Mouse (Mus musculus): ENCODE data around the gene Asxl2. TPM values are rescaled to one million over a fixed set of nuclear protein-coding genes. Genes with fewer than 3 reads are reported as not detected.

The Asxl2 gene
- total and polyA plus RNA-seq, 2 experiments from 2014 or later = 9.5 to 16.0 TPM

DNA sequence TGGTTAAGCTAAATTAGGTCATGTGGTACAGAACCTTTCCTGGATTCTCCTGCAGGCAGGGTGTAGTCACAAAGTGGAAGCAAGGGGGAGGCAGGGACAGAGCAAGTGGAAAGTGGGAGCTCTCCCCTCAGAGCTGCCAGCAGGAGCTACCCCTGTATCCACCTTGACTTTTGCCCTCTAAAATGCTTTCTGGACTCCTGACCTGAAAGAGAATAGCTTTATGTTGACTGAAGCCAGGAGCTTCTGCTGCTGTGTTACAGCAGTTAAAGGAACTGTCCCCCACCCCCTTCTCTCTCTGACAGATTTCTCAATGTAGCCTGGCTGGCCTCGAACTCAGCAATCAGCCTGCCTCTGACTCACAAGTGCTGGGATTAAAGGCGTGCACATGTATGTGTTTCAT, 112.9 kb downstream of the Asxl2 start:
- ATAC-seq (ENCODE audit: low FRiP score) (no peak), DNase-seq (ENCODE audit: low spot score) (no peak)
- WGBS = 76% methylated on average over 2 of the region's 2 CpGs
- no peaks in the 10 kb centered on the region for H3K4me1 ChIP-seq (ENCODE audit: insufficient read depth, low read length)
- H3K27ac ChIP-seq (ENCODE audit: low read depth, low read length) = no peak overlapping the region
- no peaks in the 10 kb centered on the region for H3K9me3 ChIP-seq (ENCODE audit: low read length)
- no peaks in the 10 kb centered on the region for H3K27me3 ChIP-seq (ENCODE audit: insufficient read depth, low read length)
- TF ChIP-seq CTCF (IDR thresholded peaks at IDR 0.05) = no peak
- no peak overlapping the region for H3K4me3 ChIP-seq (ENCODE audit: low read depth, low read length)
- H3K36me3 ChIP-seq (ENCODE audit: insufficient read depth, low read length) = no peaks in the 10 kb centered on the region
- no peak overlapping the region for H3K4me2 ChIP-seq (ENCODE audit: low read depth, low read length, poor library complexity, severe bottlenecking)
- no peak overlapping the region for H3K9ac ChIP-seq (replicated peaks; ENCODE audit: low read length, poor library complexity, severe bottlenecking)

DNA sequence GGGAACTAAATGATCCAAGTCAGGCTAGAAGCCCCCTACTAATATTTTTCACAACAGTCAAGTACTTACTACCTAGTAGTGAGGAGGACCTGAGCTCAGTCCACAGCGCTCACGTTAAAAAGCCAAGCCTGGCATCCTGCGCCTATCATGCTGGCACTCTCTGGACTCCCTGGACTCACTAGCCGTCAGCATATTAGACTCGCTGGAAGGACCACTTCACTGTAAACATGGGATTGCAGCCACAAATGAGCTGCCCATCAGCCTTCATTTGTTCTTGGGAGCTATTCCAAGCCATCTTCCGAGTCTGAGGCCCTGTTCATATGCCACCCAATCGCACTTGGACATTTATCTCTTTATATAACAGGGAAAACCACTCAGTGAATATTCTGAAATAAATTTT, 114.2 kb downstream of the Asxl2 start:
- TF ChIP-seq CTCF (IDR thresholded peaks at IDR 0.05) = no peak
- DNase-seq (ENCODE audit: low spot score) = no peak
- Histone ChIP-seq H3K9me3 (ENCODE audit: low read length) (no peaks in the 10 kb centered on the region), H3K9ac (replicated peaks; ENCODE audit: low read length, poor library complexity, severe bottlenecking) (no peak overlapping the region), H3K36me3 (ENCODE audit: insufficient read depth, low read length) (no peaks in the 10 kb centered on the region), H3K4me1 (ENCODE audit: insufficient read depth, low read length) (no peaks in the 10 kb centered on the region), H3K27ac (ENCODE audit: low read depth, low read length) (no peak overlapping the region), H3K4me3 (ENCODE audit: low read depth, low read length) (no peak overlapping the region), H3K27me3 (ENCODE audit: insufficient read depth, low read length) (no peaks in the 10 kb centered on the region), H3K4me2 (ENCODE audit: low read depth, low read length, poor library complexity, severe bottlenecking) (no peak overlapping the region)
- WGBS = 92% methylated on average over 7 of the region's 7 CpGs
- ATAC-seq (ENCODE audit: low FRiP score) = no peak

DNA sequence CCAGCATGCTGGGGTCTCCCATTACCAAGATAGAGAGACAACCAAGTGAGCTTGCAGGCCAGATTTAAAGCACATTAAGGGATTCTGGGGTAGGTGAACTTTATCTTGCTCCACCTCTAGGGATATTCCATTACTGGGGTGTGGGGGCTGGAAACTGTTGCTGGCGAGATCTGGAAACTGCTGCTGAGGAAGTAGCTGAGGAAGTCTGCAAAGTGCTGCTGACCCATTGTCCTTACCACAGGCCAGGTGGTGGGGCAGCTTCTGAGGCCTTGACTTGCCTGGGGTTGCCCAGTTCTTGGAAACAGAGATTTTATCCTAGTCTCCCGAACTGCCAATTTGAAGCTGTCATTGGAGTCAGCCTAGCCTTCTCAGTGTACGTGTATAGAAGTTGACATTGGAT, 118.8 kb downstream of the Asxl2 start:
- no peaks in the 10 kb centered on the region for H3K4me1 ChIP-seq (ENCODE audit: insufficient read depth, low read length)
- WGBS = 82% methylated on average over 3 of the region's 3 CpGs
- no peak for ATAC-seq (ENCODE audit: low FRiP score)

DNA sequence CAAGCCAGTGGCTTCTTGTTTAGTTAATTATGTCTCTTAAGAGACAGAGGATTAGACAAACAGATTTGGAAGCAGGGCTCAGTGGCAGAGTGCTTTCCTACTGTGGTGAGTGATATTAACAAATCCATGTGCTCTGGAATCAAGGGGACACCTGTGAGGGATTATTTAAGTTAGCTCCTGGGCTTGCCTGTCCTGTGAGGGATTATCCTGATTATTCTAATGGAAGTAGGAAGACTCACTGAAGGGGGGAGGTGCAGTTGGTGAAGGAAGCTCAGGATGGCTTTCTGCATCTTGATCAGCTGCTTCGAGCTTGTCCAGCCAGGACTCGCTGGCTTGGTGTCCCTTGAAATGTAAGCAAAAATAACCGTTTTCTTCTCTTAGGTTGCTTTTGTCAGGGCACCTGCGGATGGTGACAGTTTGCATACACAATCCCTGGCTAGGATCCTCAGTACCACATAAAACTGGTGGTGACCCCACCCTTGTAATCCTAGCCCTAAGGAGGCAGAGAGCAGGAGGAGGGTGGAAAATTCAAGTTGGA, 119.5 kb downstream of the Asxl2 start:
- Histone ChIP-seq H3K36me3 (ENCODE audit: insufficient read depth, low read length) (no peaks in the 10 kb centered on the region), H3K4me1 (ENCODE audit: insufficient read depth, low read length) (no peaks in the 10 kb centered on the region), H3K4me2 (ENCODE audit: low read depth, low read length, poor library complexity, severe bottlenecking) (no peak overlapping the region), H3K27ac (ENCODE audit: low read depth, low read length) (no peak overlapping the region), H3K9ac (replicated peaks; ENCODE audit: low read length, poor library complexity, severe bottlenecking) (no peak overlapping the region), H3K27me3 (ENCODE audit: insufficient read depth, low read length) (no peaks in the 10 kb centered on the region), H3K4me3 (ENCODE audit: low read depth, low read length) (no peak overlapping the region), H3K9me3 (ENCODE audit: low read length) (no peaks in the 10 kb centered on the region)
- DNase-seq (ENCODE audit: low spot score) (no peak), ATAC-seq (ENCODE audit: low FRiP score) (no peak)
- WGBS = 16% methylated on average over 4 of the region's 4 CpGs
- TF ChIP-seq CTCF (IDR thresholded peaks at IDR 0.05) = no peak

More for the DNA sequence above, 118.8 kb downstream of the Asxl2 start:
- no peak overlapping the region for H3K9ac ChIP-seq (replicated peaks; ENCODE audit: low read length, poor library complexity, severe bottlenecking)
- no peak overlapping the region for H3K27ac ChIP-seq (ENCODE audit: low read depth, low read length)
- no peaks in the 10 kb centered on the region for H3K27me3 ChIP-seq (ENCODE audit: insufficient read depth, low read length)
- H3K9me3 ChIP-seq (ENCODE audit: low read length) = no peaks in the 10 kb centered on the region
- H3K4me2 ChIP-seq (ENCODE audit: low read depth, low read length, poor library complexity, severe bottlenecking) = no peak overlapping the region
- no peak for DNase-seq (ENCODE audit: low spot score)
- no peaks in the 10 kb centered on the region for H3K36me3 ChIP-seq (ENCODE audit: insufficient read depth, low read length)
- no peak for TF ChIP-seq CTCF (IDR thresholded peaks at IDR 0.05)
- no peak overlapping the region for H3K4me3 ChIP-seq (ENCODE audit: low read depth, low read length)

DNA sequence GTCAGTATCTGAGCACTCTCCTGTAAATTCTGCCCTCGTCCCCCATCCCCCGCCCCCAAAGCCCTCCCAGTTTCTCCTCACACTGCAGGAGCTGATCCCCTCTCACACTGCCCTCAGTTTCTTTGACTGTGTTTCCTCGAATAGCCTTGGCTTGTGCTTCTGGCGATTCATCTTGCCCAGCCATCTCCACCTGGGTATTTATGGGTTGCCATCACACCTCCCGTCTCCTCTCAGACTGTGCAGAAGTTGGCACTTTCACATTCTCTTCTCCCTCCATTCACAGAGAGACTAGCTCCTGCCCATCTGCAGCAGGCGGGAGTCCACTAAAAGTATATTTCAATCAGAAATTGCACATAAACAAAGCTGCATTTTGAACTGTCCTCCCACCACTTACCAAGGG, 120.1 kb downstream of the Asxl2 start:
- no peak for ATAC-seq (ENCODE audit: low FRiP score)
- H3K36me3 ChIP-seq (ENCODE audit: insufficient read depth, low read length) = no peaks in the 10 kb centered on the region
- no peak overlapping the region for H3K27ac ChIP-seq (ENCODE audit: low read depth, low read length)
- no peak overlapping the region for H3K9ac ChIP-seq (replicated peaks; ENCODE audit: low read length, poor library complexity, severe bottlenecking)
- 41% methylated on average over 6 of the region's 6 CpGs for WGBS
- no peak for TF ChIP-seq CTCF (IDR thresholded peaks at IDR 0.05)
- no peak overlapping the region for H3K4me2 ChIP-seq (ENCODE audit: low read depth, low read length, poor library complexity, severe bottlenecking)
- H3K4me1 ChIP-seq (ENCODE audit: insufficient read depth, low read length) = no peaks in the 10 kb centered on the region
- DNase-seq (ENCODE audit: low spot score) = no peak
- no peaks in the 10 kb centered on the region for H3K9me3 ChIP-seq (ENCODE audit: low read length)
- no peak overlapping the region for H3K4me3 ChIP-seq (ENCODE audit: low read depth, low read length)
- no peaks in the 10 kb centered on the region for H3K27me3 ChIP-seq (ENCODE audit: insufficient read depth, low read length)

DNA sequence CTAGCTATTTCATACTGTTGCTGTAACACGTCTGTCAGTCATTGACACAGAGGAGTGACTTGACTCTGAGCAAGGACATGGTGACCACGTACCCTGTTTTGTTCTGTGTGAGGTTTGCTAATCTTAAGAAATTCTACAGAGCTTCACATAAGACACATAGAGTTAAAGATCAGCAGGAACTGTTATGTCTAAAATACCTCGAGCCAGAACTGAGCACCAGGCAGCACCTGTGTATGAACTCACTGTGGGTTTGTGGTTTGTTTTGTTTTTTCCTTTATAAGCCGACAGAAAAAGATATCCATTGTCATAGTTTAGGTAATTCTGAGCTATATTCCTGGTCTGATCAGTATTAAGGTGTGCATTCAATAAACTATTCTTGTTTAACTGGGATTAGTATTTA, 120.8 kb downstream of the Asxl2 start:
- TF ChIP-seq CTCF (IDR thresholded peaks at IDR 0.05) = no peak
- H3K4me3 ChIP-seq (ENCODE audit: low read depth, low read length) = no peak overlapping the region
- H3K36me3 ChIP-seq (ENCODE audit: insufficient read depth, low read length) = no peaks in the 10 kb centered on the region
- H3K27me3 ChIP-seq (ENCODE audit: insufficient read depth, low read length) = no peaks in the 10 kb centered on the region
- H3K4me2 ChIP-seq (ENCODE audit: low read depth, low read length, poor library complexity, severe bottlenecking) = no peak overlapping the region
- WGBS = 62% methylated on average over 4 of the region's 4 CpGs
- no peak for DNase-seq (ENCODE audit: low spot score)
- H3K9ac ChIP-seq (replicated peaks; ENCODE audit: low read length, poor library complexity, severe bottlenecking) = no peak overlapping the region
- no peaks in the 10 kb centered on the region for H3K4me1 ChIP-seq (ENCODE audit: insufficient read depth, low read length)
- no peak overlapping the region for H3K27ac ChIP-seq (ENCODE audit: low read depth, low read length)
- ATAC-seq (ENCODE audit: low FRiP score) = no peak
- no peaks in the 10 kb centered on the region for H3K9me3 ChIP-seq (ENCODE audit: low read length)
